Mouse (Mus musculus) embryo, embryonic 10.5 days (tissue): Measurements from ENCODE around the gene Galnt17.
A peak's percentile ranks its signal among the peaks of the same experiment; 100 is the strongest.

Experiments
- DNase-seq: peaks from one replicate; pipeline ENCODE4 v3.0.0-alpha.2; 2015; ENCODE audit warnings: low spot score

The Galnt17 gene

GRCm38 (mm10) chr5:131120296-131120840 is 187.9 kb downstream of the Galnt17 start:
- DNase-seq = no peak

GRCm38 (mm10) chr5:131119896-131120295 is 188.4 kb downstream of the Galnt17 start:
- DNase-seq = no peak

- no peak for DNase-seq
Observed at GRCm38 (mm10) chr5:131117391-131118040, 190.8 kb downstream of the Galnt17 start.

GRCm38 (mm10) chr5:131113850-131114470 is 194.3 kb downstream of the Galnt17 start:
- DNase-seq = peak; percentile 18

GRCm38 (mm10) chr5:131107188-131107587 is 201.1 kb downstream of the Galnt17 start:
- DNase-seq = no peak

- DNase-seq = no peak
Observed at GRCm38 (mm10) chr5:131096824-131097223, 211.5 kb downstream of the Galnt17 start.

- DNase-seq = no peak
Observed at GRCm38 (mm10) chr5:131095635-131096034, 212.7 kb downstream of the Galnt17 start.

GRCm38 (mm10) chr5:131094771-131095170 is 213.5 kb downstream of the Galnt17 start:
- no peak for DNase-seq

GRCm38 (mm10) chr5:131094138-131094537 is 214.2 kb downstream of the Galnt17 start:
- DNase-seq = no peak

- DNase-seq = peak; percentile 8
Observed at GRCm38 (mm10) chr5:131089876-131090275, 218.4 kb downstream of the Galnt17 start.

- no peak for DNase-seq
Observed at GRCm38 (mm10) chr5:131088866-131089265, 219.4 kb downstream of the Galnt17 start.

GRCm38 (mm10) chr5:131083072-131083657 is 225.1 kb downstream of the Galnt17 start:
- DNase-seq = peak; percentile 40

- no peak for DNase-seq
Observed at GRCm38 (mm10) chr5:131077682-131078081, 230.6 kb downstream of the Galnt17 start.

- DNase-seq = no peak
Observed at GRCm38 (mm10) chr5:131075795-131076194, 232.5 kb downstream of the Galnt17 start.

- no peak for DNase-seq
Observed at GRCm38 (mm10) chr5:131074295-131074694, 234.0 kb downstream of the Galnt17 start.

- no peak for DNase-seq
Observed at GRCm38 (mm10) chr5:131065174-131065573, 243.1 kb downstream of the Galnt17 start.

GRCm38 (mm10) chr5:131048505-131048904 is 259.8 kb downstream of the Galnt17 start:
- no peak for DNase-seq

- no peak for DNase-seq
Observed at GRCm38 (mm10) chr5:131043130-131043529, 265.2 kb downstream of the Galnt17 start.

GRCm38 (mm10) chr5:131040441-131040840 is 267.9 kb downstream of the Galnt17 start:
- no peak for DNase-seq

GRCm38 (mm10) chr5:131039611-131040313 is 268.5 kb downstream of the Galnt17 start:
- no peak for DNase-seq

- no peak for DNase-seq
Observed at GRCm38 (mm10) chr5:131024506-131024905, 283.8 kb downstream of the Galnt17 start.

- DNase-seq = no peak
Observed at GRCm38 (mm10) chr5:131022396-131022993, 285.8 kb downstream of the Galnt17 start.
